Mouse (Mus musculus): Measurements from ENCODE around the gene Sfn. TPM values are rescaled to one million over a fixed set of nuclear protein-coding genes. Genes with fewer than 3 reads are reported as not detected.

Gene Sfn
- total RNA-seq, 4 experiments from 2014 or later, result 1.4 to 3.1 (median 2.1) TPM

GRCm38 (mm10) chr4:133584059-133584951, 17.7 kb downstream of the Sfn start, which contains the start of gene Gpn2:
Gene Gpn2, plus strand, starts transcription at chr4:133584362.
- peak; percentile 73 to 79 for DNase-seq (ENCODE audit: low spot score in 2 of 2)

- no peak for DNase-seq (ENCODE audit: low spot score in 2 of 2)
Measured at GRCm38 (mm10) chr4:133583690-133584058, 18.3 kb downstream of the Sfn start.

- no peak for DNase-seq (ENCODE audit: low spot score in 2 of 2)
Measured at GRCm38 (mm10) chr4:133577983-133578382, 24.0 kb downstream of the Sfn start.

GRCm38 (mm10) chr4:133574843-133575202, 27.1 kb downstream of the Sfn start:
- DNase-seq (ENCODE audit: low spot score in 2 of 2), result no peak

GRCm38 (mm10) chr4:133574070-133574842, 27.7 kb downstream of the Sfn start, which contains the start of gene Gpatch3:
Gene Gpatch3, plus strand, starts transcription at chr4:133574745.
- peak; percentile 89 to 92 for DNase-seq (ENCODE audit: low spot score in 2 of 2)

GRCm38 (mm10) chr4:133570066-133570466, 31.9 kb downstream of the Sfn start:
- DNase-seq (ENCODE audit: low spot score in 2 of 2), result no peak

- no peak for DNase-seq (ENCODE audit: low spot score in 2 of 2)
Measured at GRCm38 (mm10) chr4:133569291-133570065, 32.5 kb downstream of the Sfn start.

- DNase-seq (ENCODE audit: low spot score in 2 of 2), result no peak
Measured at GRCm38 (mm10) chr4:133567251-133567650, 34.7 kb downstream of the Sfn start.

- no peak for DNase-seq (ENCODE audit: low spot score in 2 of 2)
Measured at GRCm38 (mm10) chr4:133563123-133563571, 38.8 kb downstream of the Sfn start.

- DNase-seq (ENCODE audit: low spot score in 2 of 2), result no peak
Measured at GRCm38 (mm10) chr4:133561622-133562021, 40.3 kb downstream of the Sfn start.

- DNase-seq (ENCODE audit: low spot score in 2 of 2), result no peak
Measured at GRCm38 (mm10) chr4:133559846-133560245, 42.1 kb downstream of the Sfn start.

GRCm38 (mm10) chr4:133557041-133557717, 44.8 kb downstream of the Sfn start:
- DNase-seq (ENCODE audit: low spot score in 2 of 2), result no peak

- DNase-seq (ENCODE audit: low spot score in 2 of 2), result no peak
Measured at GRCm38 (mm10) chr4:133553448-133554330, 48.3 kb downstream of the Sfn start.

GRCm38 (mm10) chr4:133552768-133553447, 49.1 kb downstream of the Sfn start, which contains the start of gene Nr0b2:
Gene Nr0b2, plus strand, starts transcription at chr4:133553376.
- DNase-seq (ENCODE audit: low spot score in 2 of 2), result no peak

- no peak for DNase-seq (ENCODE audit: low spot score in 2 of 2)
Measured at GRCm38 (mm10) chr4:133552029-133552428, 49.9 kb downstream of the Sfn start.

All from layer of hippocampus, adult 8-10 months (tissue).